15 mouse cellular contexts compared by ENCODE assay signal in genomic region chr7:142446264-142446663, GRCm38 (mm10). TPM values are rescaled to one million over a fixed set of nuclear protein-coding genes. Genes with fewer than 3 reads are reported as not detected.
"Had no signal": no experiment of that assay in that cellular context is flagged by ENCODE, and none has a peak within 500 bp of the region (broad histone marks: within the 10 kb centered on the region; RNA-seq: fewer than 3 reads in every experiment).

No protein-coding gene starts in this region.

- H3K4me3 ChIP-seq: midbrain, embryonic 10.5 days; midbrain, embryonic 12.5 days; neural tube, embryonic 12.5 days; stomach, embryonic 15.5 days had no signal

- DNase-seq: lung, adult 18-20 months; lung, embryonic 14.5 days; lung, postnatal 10 days; lung, postnatal 4 days; midbrain, embryonic 14.5 days; right cerebral cortex, postnatal 14 days; thymus, postnatal 14 days had no signal

- H3K27me3 ChIP-seq: midbrain, embryonic 12.5 days; neural tube, embryonic 12.5 days; stomach, embryonic 15.5 days had no signal

- ATAC-seq: midbrain, embryonic 16.5 days had no signal

- H3K4me2 ChIP-seq: lung, embryonic 14.5 days; midbrain, embryonic 12.5 days; neural tube, embryonic 12.5 days; stomach, embryonic 15.5 days had no signal

- H3K36me3 ChIP-seq: midbrain, embryonic 10.5 days; midbrain, embryonic 12.5 days; neural tube, embryonic 12.5 days; stomach, embryonic 15.5 days had no signal

- H3K4me1 ChIP-seq: midbrain, embryonic 12.5 days; neural tube, embryonic 12.5 days had no signal

- H3K9me3 ChIP-seq: midbrain, embryonic 10.5 days; midbrain, embryonic 12.5 days; neural tube, embryonic 12.5 days; stomach, embryonic 15.5 days had no signal

- H3K9ac ChIP-seq: lung, embryonic 14.5 days; midbrain, embryonic 12.5 days; neural tube, embryonic 12.5 days; stomach, embryonic 15.5 days had no signal

- H3K27ac ChIP-seq: midbrain, embryonic 10.5 days; midbrain, embryonic 12.5 days; neural tube, embryonic 12.5 days; stomach, embryonic 15.5 days had no signal

RNA-seq across cellular contexts. Expression of gene Tnni2, which starts 4.7 kb away (rescaled TPM):
- polyA plus RNA-seq: midbrain, embryonic 14.5 days had no signal

RNA-seq across cellular contexts. Expression of gene Syt8, which starts 11.6 kb away (rescaled TPM):
- total RNA-seq: megakaryocyte, adult 5-6 weeks; megakaryocyte-erythroid progenitor cell, adult 5-6 weeks had no signal
- polyA plus RNA-seq: lung, embryonic 14.5 days; midbrain, embryonic 10.5 days; midbrain, embryonic 14.5 days; midbrain, embryonic 16.5 days; neural tube, embryonic 14.5 days had no signal

RNA-seq across cellular contexts. Expression of gene Tnnt3, which starts 52.4 kb away (rescaled TPM):
- total RNA-seq: megakaryocyte-erythroid progenitor cell, adult 5-6 weeks had no signal
